Mouse (Mus musculus) heart, adult 18-20 months (tissue): ENCODE measurements around the gene Gpr108. TPM values are rescaled to one million over a fixed set of nuclear protein-coding genes. Genes with fewer than 3 reads are reported as not detected.

Experiments used
- DNase-seq, 2 experiments: peaks; one replicate each; pipeline ENCODE4 v3.0.0; 2021 to 2022; ENCODE audit warnings: mixed read lengths in 1 of 2
- microRNA-seq, 2 experiments: library from miRNA; unstranded; fragments of <30 nt; microRNA quantifications; one replicate each; pipeline ENCODE4 v1.2.0; 2022
- total RNA-seq, 2 experiments: library from RNA; stranded (reverse); gene quantifications; 2 replicates each; pipeline ENCODE4 v1.2.3; 2021

Gpr108 gene
- total RNA-seq, 2 experiments from 2014 or later: 24.4 to 30.0 TPM

DNA sequence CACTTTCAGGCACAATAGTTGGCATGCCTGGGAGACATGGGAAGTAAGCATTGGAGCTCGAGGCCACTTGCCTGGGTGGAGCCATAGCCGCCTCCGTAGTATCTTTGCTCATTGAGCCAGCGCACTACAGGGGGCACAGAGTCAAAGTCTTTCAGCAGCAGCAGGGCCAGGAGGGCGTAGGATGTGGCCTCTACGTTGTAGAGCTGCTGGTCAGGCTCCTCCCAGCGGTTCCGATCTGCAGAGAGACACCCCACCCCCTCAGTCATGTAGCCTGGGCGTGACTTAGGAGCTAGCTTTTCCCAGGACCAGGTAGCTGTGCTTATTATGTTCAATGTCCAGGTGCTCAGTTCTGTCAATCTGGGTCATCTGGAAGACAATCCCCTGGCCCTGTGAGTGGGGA is 36.7 kb downstream of the Gpr108 start:
- DNase-seq: no peak

- no peak for DNase-seq
Measured at GRCm38 (mm10) chr17:57209330-57209729, 38.9 kb downstream of the Gpr108 start.

- peak in 1 of 2 experiments; percentile 47 for DNase-seq
Measured at GRCm38 (mm10) chr17:57207938-57208337, 40.3 kb downstream of the Gpr108 start.

DNA sequence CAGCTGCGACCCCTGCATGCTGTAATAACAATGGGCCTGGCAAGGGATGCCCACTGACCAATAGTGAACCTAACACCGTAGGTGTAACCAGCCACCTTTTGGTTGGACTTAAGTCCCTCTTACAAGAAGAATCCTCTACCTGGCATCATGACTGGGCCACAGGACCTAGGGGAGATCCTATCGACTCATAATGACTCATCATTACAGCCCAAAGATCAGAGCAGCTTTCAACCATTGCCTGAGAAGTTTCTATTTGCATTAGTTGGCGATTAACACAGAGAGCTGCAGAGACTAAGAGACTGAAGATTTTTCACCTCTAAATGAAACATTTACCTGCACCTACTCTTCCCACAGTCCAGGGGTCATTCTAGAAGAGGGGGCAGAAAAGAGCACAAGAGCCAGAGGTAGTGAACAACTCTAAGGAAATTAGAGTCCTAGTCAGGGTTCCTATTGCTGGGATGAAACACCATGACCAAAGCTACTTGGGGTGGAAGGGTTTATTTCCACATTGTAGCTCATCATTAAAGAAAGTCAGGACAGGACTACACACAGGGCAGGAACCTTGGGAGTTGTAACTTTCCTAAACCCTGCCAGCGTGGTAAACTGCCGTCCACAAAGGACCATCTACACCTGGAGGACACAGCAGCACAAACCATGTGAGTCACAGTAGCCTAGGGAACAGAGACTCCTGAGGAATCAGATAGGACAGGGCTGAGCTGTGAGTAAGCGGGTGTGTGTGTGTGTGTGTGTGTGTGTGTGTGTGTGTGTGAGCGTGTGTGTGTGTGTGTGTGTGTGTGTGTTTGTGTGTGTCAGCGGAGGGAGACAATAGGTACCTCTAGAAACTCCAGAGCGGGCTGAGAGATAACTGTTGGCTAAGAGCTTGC is 46.2 kb downstream of the Gpr108 start:
- DNase-seq: no peak

DNA sequence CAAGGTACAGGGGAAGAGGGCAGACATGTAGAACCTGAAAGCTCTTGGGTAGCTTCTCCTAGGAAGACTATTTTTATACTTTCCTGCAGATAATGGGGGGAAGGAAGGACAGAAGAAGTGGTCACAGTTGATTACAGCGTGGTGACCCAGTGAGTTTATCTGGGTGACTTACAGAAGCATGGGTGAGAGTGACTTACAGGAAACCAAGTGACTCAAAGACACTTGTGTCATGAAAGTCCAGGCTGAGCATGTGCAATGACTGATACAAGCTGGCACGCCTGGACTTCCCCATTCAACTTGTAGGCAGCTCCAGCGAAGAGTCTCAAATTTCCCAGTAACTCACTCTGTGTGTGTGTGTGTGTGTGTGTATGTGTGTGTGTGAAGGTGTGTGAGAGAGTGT is 50.0 kb downstream of the Gpr108 start:
- no peak for DNase-seq

DNA sequence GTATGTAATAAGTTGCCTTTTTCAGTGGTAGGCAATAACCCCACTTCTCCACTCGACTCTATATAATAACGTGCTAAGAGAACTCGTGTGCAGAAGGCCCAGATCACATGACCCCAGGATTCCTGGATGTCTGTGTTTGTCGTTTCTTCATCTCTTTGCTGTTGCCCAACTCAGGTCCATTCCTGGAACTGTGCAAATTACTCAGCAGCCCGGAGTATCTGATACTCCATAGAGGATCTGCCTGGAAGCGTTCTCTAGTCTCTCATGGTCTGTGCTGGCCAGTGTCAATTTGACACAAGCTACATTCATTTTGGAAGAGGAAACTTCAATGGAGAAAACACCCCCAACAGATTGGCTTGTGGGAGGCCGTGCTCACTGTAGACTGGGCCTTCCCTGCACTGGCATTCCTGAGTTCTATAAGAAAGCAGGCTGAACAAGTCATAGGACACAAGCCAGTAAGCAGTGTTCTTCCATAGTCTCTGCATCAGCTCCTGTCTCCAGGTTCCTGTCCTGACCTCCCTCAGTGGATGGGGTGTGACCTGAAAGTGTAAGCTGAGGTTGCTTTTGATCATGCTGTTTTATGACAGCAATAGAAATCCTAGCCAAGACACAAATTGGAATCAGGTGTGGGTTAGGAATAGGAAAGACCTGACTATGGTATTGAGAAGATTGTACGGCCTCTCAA is 52.8 kb downstream of the Gpr108 start:
- DNase-seq: no peak

GRCm38 (mm10) chr17:57194771-57195170 is 53.5 kb downstream of the Gpr108 start:
- DNase-seq: no peak

DNA sequence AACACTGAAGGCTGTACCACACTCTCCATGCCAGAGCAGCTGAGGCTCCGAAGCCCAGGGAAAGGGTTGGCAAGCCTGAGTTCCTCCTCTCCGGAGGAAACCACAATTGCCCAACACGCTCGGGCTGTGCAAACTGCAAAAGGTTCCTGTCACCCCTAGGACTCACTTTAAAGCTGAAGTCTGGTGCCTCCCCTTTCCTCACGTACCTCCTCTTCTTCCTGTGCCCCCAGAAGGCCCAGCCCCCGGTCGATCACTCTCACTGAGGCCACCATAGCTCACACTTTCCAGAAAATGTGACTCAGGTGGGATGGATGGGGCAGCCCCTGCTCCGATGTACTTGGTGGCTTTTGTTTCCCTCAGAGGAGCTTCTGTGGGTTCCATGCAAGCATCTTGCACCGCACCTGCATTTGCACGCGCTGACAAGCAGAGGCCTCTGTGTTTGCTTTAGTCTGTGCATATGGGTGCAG is 54.2 kb downstream of the Gpr108 start, which contains the start of gene Tnfsf14:
Tnfsf14 (minus strand) TSS at position 137 of the 467 bp plus-strand sequence.
- peak; percentile 26 to 54 for DNase-seq

- DNase-seq: no peak
Measured at GRCm38 (mm10) chr17:57188510-57189192, 59.6 kb downstream of the Gpr108 start.

DNA sequence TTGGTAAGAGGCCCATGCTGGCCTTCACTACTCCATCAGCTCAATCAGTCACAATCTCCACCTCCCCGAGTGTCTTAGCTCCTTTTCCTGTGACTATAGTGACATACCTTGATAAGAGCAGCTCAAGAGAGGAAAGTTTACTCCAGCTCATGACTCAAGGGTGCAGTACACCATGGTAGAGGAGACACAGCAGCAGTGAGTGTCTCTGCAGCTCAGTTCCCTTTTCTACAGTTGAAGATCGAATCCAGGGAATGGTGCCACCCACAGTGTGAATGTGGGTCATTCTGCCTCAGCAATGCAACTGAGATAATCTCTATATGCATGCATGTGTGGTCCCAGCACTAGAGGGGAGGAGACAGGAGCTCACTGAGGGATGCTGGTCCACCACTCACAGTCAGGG is 62.6 kb downstream of the Gpr108 start:
- DNase-seq: no peak

Small RNA genes within 50 kb of the gene (microRNA-seq; reads per million reads assigned to microRNA genes)
- gene Mir6978: 0 to 0.76 reads per million in 2 experiments

Other genes with a start within 250 kb of the Gpr108 start
- not detected for gene Pspn, start 248.4 kb downstream of the Gpr108 start, total RNA-seq
- gene Gtf2f1, start 237.2 kb downstream of the Gpr108 start, total RNA-seq: 10 to 100 TPM; 22.6 to 23.0 TPM
- not detected for gene Gm17949, start 237.0 kb downstream of the Gpr108 start, total RNA-seq
- gene Khsrp, start 216.9 kb downstream of the Gpr108 start, total RNA-seq: 10 to 100 TPM; 38.3 to 42.5 TPM
- not detected for gene Slc25a41, start 206.8 kb downstream of the Gpr108 start, total RNA-seq
- gene Crb3, start 189.3 kb downstream of the Gpr108 start, total RNA-seq: under 1 TPM in 1 of 2 experiments, not detected in 1; 0.95 TPM
- gene Slc25a23, start 188.6 kb downstream of the Gpr108 start, total RNA-seq: 10 to 100 TPM; 58.9 to 62.5 TPM
- gene Dennd1c, start 169.9 kb downstream of the Gpr108 start, total RNA-seq: 1 to 10 TPM in 1 of 2 experiments, under 1 TPM in 1; 0.60 to 3.0 TPM
- gene Tubb4a, start 160.7 kb downstream of the Gpr108 start, total RNA-seq: 1 to 10 TPM; 1.2 to 1.6 TPM
- under 1 TPM in 1 of 2 experiments, not detected in 1; 0.51 TPM for gene Tnfsf9, start 143.1 kb downstream of the Gpr108 start, total RNA-seq
- gene Cd70, start 98.7 kb downstream of the Gpr108 start, total RNA-seq: not detected
- under 1 TPM in 1 of 2 experiments, not detected in 1; 0.36 TPM for gene Tnfsf14, start 54.3 kb downstream of the Gpr108 start, total RNA-seq
- 100 to 1,000 TPM in 1 of 2 experiments, 10 to 100 TPM in 1; 69.5 to 194 TPM for gene C3, start 20.3 kb downstream of the Gpr108 start, total RNA-seq
- 100 to 1,000 TPM; 106 to 109 TPM for gene Trip10, start 1.0 kb upstream of the Gpr108 start, total RNA-seq
- gene Vav1, start 30.7 kb upstream of the Gpr108 start, total RNA-seq: 1 to 10 TPM; 1.6 to 3.3 TPM
- gene Adgre1, start 110.2 kb upstream of the Gpr108 start, total RNA-seq: 10 to 100 TPM in 1 of 2 experiments, 1 to 10 TPM in 1; 5.9 to 10.0 TPM